Mouse (Mus musculus) midbrain, embryonic 14.5 days (tissue): ENCODE results near the gene Arrb2. TPM values are rescaled to one million over a fixed set of nuclear protein-coding genes. Genes with fewer than 3 reads are reported as not detected.
"Not testable (repeated sequence)": the region's sequence is repeated elsewhere in the genome, so short reads cannot be mapped to it uniquely, and the experiment has no call there.

ENCODE experiments used
- ATAC-seq: fragments of 200-750 bp; cut with Nextera tagmentation; 2 replicates; pipeline ENCODE4 v1.8.0; 2017; ENCODE audit warnings: moderate number of reproducible peaks, moderate library complexity; ENCODE audit not compliant: low FRiP score, low TSS enrichment
- DNase-seq: peaks from one replicate; pipeline ENCODE4 v3.0.0-alpha.2; 2015
- H3K27ac ChIP-seq: fragments of 300-500 bp; sonication (generic); replicated peaks from 2 replicates; pipeline ENCODE4 v1.5.1; 2014; ENCODE audit warnings: mild to moderate bottlenecking, low read depth, low read length, moderate library complexity
- H3K27me3 ChIP-seq: fragments of 300-500 bp; sonication (generic); 2 replicates; pipeline ENCODE4 v1.6.1; 2014; ENCODE audit warnings: low read length, control low read depth, mixed read lengths; ENCODE audit not compliant: control insufficient read depth, insufficient read depth
- H3K36me3 ChIP-seq: fragments of 300-500 bp; sonication (generic); 2 replicates; pipeline ENCODE4 v1.6.1; 2014; ENCODE audit warnings: low read length, control low read depth; ENCODE audit not compliant: control insufficient read depth, insufficient read depth
- H3K4me1 ChIP-seq: fragments of 300-500 bp; sonication (generic); 2 replicates; pipeline ENCODE4 v1.6.1; 2014; ENCODE audit warnings: mild to moderate bottlenecking, antibody characterized with exemption, low read length, control low read depth; ENCODE audit not compliant: control insufficient read depth, insufficient read depth
- H3K4me2 ChIP-seq: fragments of 300-500 bp; sonication (generic); 2 replicates; pipeline ENCODE4 v1.6.1; 2014; ENCODE audit warnings: mild to moderate bottlenecking, low read length, moderate library complexity
- H3K4me3 ChIP-seq: fragments of 300-500 bp; sonication (generic); replicated peaks from 2 replicates; pipeline ENCODE4 v1.5.1; 2014; ENCODE audit warnings: low read depth, low read length
- H3K9ac ChIP-seq: fragments of 300-500 bp; sonication (generic); replicated peaks from 2 replicates; pipeline ENCODE4 v1.6.1; 2014; ENCODE audit warnings: mild to moderate bottlenecking, low read length, moderate library complexity
- H3K9me3 ChIP-seq: fragments of 300-500 bp; sonication (generic); 2 replicates; pipeline ENCODE4 v1.6.1; 2016; ENCODE audit warnings: low read length, control low read depth, mixed read lengths; ENCODE audit not compliant: control insufficient read depth
- WGBS: fragments of 180-500 bp; shearing (Covaris S2); extraction: QIAGEN DNeasy Blood & Tissue Kit; methylation state at CpG from one replicate; pipeline ENCODE4 v1.1.7; 2014; 5-methylcytosine and 5-hydroxymethylcytosine counted together
- polyA plus RNA-seq: library from polyadenylated mRNA; unstranded; fragments of >200 nt; fragmentation: Nextera tagmentation; extraction: Ambion mirVana; gene quantifications from 2 replicates; pipeline ENCODE4 v1.2.1, GENCODE M21; 2014

Arrb2 gene
- polyA plus RNA-seq, 1 experiment from 2014 or later = 56.5 TPM

DNA sequence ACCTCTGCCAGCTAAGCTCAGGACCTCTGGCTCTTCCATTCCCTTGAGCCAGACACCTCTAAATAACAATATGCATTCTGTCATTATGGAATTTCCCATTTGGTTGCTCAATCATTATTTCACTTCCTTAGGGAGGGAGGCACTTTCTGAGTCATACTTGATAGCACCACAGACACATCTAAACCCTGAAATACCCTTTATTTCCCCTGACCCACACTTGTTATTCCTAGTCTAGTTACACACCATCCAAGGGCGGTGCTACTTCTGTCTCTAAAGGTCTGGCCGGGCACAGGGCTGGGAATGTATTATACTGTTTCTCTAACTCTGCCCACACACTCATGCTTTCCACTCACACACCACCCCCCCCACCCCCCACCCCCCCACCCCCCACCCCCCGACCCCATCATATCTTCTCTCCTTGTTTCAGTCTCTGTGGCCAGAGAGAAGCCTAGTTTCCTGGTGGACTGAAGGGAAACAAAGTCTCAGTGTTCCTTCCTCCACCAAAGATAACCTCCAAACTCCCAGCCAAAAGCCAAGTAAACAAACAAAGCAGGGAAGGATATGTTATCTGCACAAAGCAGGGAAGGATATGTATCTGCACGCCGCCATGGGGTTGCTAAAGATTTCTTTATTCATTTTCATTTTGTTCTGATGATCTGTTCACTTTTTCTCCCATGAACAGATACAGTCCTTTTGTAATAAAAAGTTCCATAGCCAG is 35.6 kb downstream of the Arrb2 start:
- Histone ChIP-seq H3K9me3 (no peaks in the 10 kb centered on the region), H3K27ac (no peak overlapping the region), H3K4me2 (no peak overlapping the region), H3K9ac (no peak overlapping the region), H3K4me3 (no peak overlapping the region), H3K36me3 (no peaks in the 10 kb centered on the region), H3K27me3 (peaks cover 7% of the 10 kb centered on the region; the same call in 1 of the 2 replicates), H3K4me1 (0 out of 2 replicates have a peak, but pooled peaks cover 5% of the 10 kb centered on the region)
- no peak for ATAC-seq
- no peak for DNase-seq
- WGBS = 87% methylated on average over 5 of the region's 5 CpGs

DNA sequence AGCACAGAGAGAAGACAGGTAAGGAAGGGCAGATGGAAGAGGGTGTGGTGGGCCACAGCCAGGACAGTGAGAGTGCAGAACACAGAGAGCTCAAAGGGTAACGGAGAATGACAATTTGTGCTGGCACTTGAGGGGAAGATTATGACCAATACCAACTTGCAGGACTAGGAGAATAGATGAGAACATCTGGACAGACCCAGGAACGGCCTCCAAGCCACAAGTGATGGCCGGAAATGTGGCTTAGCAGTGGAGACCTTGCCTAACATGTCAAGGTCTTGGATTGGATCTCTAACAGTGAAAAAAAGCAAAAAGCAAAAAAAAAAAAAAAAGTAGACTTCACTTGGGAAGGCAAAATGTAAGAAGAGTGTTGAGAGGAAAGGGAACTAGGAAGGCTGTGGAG is 37.3 kb downstream of the Arrb2 start:
- Histone ChIP-seq H3K4me3 (no peak overlapping the region), H3K4me1 (0 out of 2 replicates have a peak, but pooled peaks cover 5% of the 10 kb centered on the region), H3K9ac (no peak overlapping the region), H3K27me3 (peaks cover 5% of the 10 kb centered on the region; the same call in 1 of the 2 replicates), H3K9me3 (no peaks in the 10 kb centered on the region), H3K4me2 (no peak overlapping the region), H3K27ac (no peak overlapping the region), H3K36me3 (no peaks in the 10 kb centered on the region)
- DNase-seq = no peak
- ATAC-seq = no peak
- WGBS = 87% methylated on average over 3 of the region's 3 CpGs

DNA sequence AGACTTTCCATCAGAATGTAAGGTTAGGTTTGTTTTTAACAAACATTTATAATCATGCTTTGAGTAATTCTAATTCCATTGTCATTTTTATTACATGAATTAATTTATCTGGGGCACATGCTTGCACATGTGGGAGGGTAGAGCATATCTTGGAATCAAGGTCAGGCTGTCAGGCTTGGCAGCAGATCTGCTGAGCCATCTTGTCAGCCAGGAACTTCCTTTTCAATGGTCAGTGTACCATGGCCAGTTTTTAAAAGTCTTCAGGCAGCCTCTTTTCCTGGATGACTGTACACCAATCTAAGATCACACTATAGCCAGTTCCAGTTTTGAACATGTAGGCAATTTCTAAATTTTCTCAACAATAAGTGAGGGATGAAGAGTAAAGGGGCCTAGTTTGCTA is 40.3 kb downstream of the Arrb2 start:
- Histone ChIP-seq H3K4me3 (no peak overlapping the region), H3K9ac (no peak overlapping the region), H3K36me3 (no peaks in the 10 kb centered on the region), H3K4me1 (no peaks in the 10 kb centered on the region), H3K27me3 (no peaks in the 10 kb centered on the region), H3K27ac (no peak overlapping the region), H3K9me3 (no peaks in the 10 kb centered on the region), H3K4me2 (no peak overlapping the region)
- DNase-seq = no peak
- ATAC-seq = no peak

DNA sequence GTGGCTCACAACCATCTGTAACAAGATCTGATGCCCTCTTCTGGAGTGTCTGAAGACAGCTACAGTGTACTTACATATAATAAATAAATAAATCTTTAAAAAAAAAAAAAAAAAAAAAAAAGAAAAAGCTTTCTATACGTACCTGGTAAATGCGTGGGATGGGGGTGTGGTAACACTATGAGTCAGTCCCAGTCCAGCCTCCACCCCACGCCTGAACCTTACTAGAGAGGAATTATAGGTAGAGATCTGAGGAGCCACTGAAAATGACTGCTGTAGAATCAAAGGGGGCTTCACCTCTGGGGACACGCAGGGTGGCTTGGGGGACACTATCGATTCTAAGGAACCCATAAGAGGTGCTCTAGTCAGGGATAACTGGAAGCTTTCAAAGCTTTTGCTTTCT is 40.9 kb downstream of the Arrb2 start:
- not testable (repeated sequence) for H3K9ac ChIP-seq, H3K9me3 ChIP-seq, H3K36me3 ChIP-seq, ATAC-seq, H3K27ac ChIP-seq, H3K4me1 ChIP-seq, H3K4me3 ChIP-seq, H3K27me3 ChIP-seq, H3K4me2 ChIP-seq, DNase-seq
- WGBS = 92% methylated on average over 5 of the region's 5 CpGs

DNA sequence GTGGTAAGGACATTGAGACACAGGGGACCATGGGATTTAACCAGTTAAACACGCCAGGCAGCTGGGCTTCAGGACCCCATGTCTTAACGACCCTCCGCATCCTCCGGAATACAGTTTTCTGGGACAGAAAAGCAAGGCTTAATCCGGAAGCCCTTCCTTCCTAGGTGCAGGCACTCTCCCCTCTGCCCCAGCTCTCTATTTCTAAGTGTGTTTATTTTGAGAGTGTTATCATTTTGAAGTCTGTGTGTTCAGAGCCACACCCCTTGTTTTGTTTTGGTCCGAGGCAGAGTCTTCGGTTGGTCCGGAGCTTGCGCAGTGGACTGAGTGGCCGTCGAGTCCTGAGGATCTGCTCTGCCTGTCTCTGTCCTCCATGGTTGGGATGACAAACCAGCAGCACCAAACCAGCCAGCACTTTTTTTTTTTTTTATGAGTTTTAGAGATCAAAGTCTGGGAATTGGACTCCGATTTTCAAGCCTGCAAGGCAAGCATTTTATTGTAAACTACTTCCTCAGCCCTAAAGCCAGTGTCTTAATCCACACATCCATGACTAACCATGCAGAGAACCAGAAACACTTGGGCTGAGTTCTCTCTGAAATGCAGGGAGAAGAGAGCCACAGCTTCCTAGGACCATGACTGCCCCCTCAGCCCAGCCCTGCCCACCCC is 42.6 kb downstream of the Arrb2 start:
- DNase-seq = no peak
- H3K9me3 ChIP-seq = no peaks in the 10 kb centered on the region
- H3K4me1 ChIP-seq = no peaks in the 10 kb centered on the region
- H3K27ac ChIP-seq = no peak overlapping the region
- H3K4me3 ChIP-seq = no peak overlapping the region
- no peaks in the 10 kb centered on the region for H3K27me3 ChIP-seq
- no peak for ATAC-seq
- H3K4me2 ChIP-seq = no peak overlapping the region
- H3K36me3 ChIP-seq = no peaks in the 10 kb centered on the region
- H3K9ac ChIP-seq = no peak overlapping the region
- 71% methylated on average over 12 of the region's 12 CpGs for WGBS

DNA sequence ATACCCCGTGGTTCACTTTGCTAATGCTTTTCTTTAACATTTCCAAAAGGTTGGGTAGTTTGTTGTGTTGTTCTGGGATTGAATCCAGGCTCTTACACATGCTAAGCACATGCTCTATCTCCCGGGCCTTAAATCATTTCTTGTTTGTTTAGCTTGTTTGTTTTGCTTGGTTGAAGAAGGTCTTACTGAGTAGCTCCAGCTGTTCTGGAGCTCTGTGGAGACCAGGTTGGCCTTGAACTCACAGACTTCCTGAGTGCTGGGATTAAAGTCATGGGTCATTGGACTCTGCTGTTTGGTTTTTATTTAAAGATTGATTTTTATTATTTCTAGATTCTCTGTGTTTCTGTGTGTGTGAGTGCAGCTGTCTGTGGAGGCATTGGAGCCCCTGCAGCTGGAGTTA is 53.1 kb downstream of the Arrb2 start:
- Histone ChIP-seq H3K4me2 (no peak overlapping the region), H3K4me3 (no peak overlapping the region), H3K9me3 (no peaks in the 10 kb centered on the region), H3K27ac (no peak overlapping the region), H3K36me3 (no peaks in the 10 kb centered on the region), H3K9ac (no peak overlapping the region), H3K27me3 (no peaks in the 10 kb centered on the region), H3K4me1 (no peaks in the 10 kb centered on the region)
- DNase-seq = no peak
- no peak for ATAC-seq
- WGBS = 53% methylated on average over 2 of the region's 2 CpGs

DNA sequence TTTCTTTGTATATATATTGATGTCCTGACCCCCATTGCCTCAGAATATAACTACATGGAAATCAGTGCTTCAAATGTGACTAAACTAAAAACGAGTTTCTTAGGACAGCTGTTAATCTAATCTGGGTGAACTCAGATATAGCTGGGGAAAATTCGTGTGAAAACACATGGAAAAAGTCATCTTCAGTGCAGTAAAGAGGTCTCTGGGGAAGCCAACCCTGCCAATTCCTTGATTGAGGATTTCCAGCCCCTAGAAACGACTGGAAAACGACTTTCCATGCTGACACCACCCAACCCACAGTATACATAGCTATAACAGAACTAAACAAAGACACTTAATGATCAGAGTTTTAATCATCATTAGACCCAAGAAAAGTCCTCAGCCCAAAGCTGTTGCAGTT is 55.4 kb downstream of the Arrb2 start:
- Histone ChIP-seq H3K9ac (no peak overlapping the region), H3K9me3 (no peaks in the 10 kb centered on the region; the same call in 1 of the 2 replicates), H3K27ac (no peak overlapping the region), H3K36me3 (no peaks in the 10 kb centered on the region), H3K27me3 (no peaks in the 10 kb centered on the region), H3K4me2 (no peak overlapping the region), H3K4me1 (no peaks in the 10 kb centered on the region), H3K4me3 (no peak overlapping the region)
- 55% methylated on average over 4 of the region's 4 CpGs for WGBS
- ATAC-seq (no peak), DNase-seq (no peak)

DNA sequence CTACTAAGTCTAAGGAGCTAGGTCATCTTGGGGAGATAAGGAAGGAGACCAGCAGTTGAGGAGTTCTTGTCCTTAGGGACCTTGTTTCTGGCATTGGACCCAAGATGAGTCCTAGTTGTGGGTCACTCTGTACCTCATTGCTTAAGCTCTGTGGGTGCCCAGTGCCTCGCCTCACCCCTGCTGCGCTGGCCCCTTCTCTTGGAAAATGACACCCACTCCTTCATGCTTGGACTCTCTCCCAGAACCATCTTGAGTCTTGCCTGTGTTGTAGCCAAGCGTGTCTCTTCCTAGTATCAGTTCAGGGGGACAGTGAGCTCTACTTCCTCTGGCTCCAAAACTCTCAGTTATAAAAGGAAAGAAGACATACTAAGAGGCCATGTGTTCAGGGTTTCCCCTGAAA is 56.7 kb downstream of the Arrb2 start:
- ATAC-seq (no peak), DNase-seq (no peak)
- H3K27me3 ChIP-seq = no peaks in the 10 kb centered on the region
- no peak overlapping the region for H3K4me2 ChIP-seq
- no peak overlapping the region for H3K9ac ChIP-seq
- H3K4me3 ChIP-seq = no peak overlapping the region
- no peaks in the 10 kb centered on the region; the same call in 1 of the 2 replicates for H3K9me3 ChIP-seq
- H3K36me3 ChIP-seq = no peaks in the 10 kb centered on the region
- no peaks in the 10 kb centered on the region for H3K4me1 ChIP-seq
- WGBS = 86% methylated on average over 3 of the region's 3 CpGs
- H3K27ac ChIP-seq = no peak overlapping the region

DNA sequence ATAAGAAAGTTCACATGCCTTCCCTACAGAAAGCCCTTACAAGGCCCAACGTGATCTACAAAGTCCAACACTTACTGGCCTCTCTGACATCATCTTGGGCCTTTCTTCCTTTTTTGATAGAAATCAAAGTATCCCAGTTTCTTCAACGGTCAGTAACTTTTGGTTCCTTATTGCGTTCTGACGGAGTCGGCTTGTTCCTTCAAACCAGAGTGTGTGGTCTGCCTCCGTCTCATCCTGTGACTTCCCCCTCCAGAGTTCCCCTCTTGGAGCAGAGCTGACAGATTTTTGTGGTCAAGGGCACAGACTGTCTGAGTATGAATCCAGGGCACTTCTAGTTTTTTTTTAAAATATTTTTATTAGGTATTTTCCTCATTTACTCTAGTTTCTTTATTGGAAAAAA is 57.2 kb downstream of the Arrb2 start:
- Histone ChIP-seq H3K27me3 (no peaks in the 10 kb centered on the region), H3K4me1 (no peaks in the 10 kb centered on the region), H3K4me3 (no peak overlapping the region), H3K9ac (no peak overlapping the region), H3K9me3 (no peaks in the 10 kb centered on the region; the same call in 1 of the 2 replicates), H3K4me2 (no peak overlapping the region), H3K27ac (no peak overlapping the region), H3K36me3 (no peaks in the 10 kb centered on the region)
- 84% methylated on average over 6 of the region's 6 CpGs for WGBS
- no peak for ATAC-seq
- no peak for DNase-seq
